Mouse (Mus musculus) G1E (cell line): Measurements from ENCODE around the gene Nmnat3.

Experiments used
- CTCF ChIP-seq: IDR thresholded peaks from 2 replicates; pipeline ENCODE4 v1.5.1; 2012; ENCODE audit warnings: low read depth, low read length, inconsistent platforms, mixed read lengths
- GATA1 ChIP-seq: IDR thresholded peaks from 2 replicates; pipeline ENCODE4 v1.6.1; 2012; ENCODE audit warnings: borderline replicate concordance, low read length, inconsistent platforms, mixed read lengths
- GATA2 ChIP-seq: IDR thresholded peaks from 2 replicates; pipeline ENCODE4 v1.6.1; 2012; ENCODE audit warnings: low read depth, low read length, inconsistent platforms, borderline replicate concordance
- TAL1 ChIP-seq: conservative IDR thresholded peaks from 2 replicates; pipeline ENCODE4 v1.6.1; 2012; ENCODE audit warnings: low read depth, low read length, inconsistent platforms, mixed read lengths

GRCm38 (mm10) chr9:98417919-98418318 lies 130.7 kb downstream of the Nmnat3 start:
- TF ChIP-seq CTCF (no peak), GATA2 (no peak), GATA1 (no peak), TAL1 (no peak)
